Mouse (Mus musculus) ES-CJ7 (cell line): ENCODE data around the gene Asb14.

Source experiments
- DNase-seq: peaks from one replicate; pipeline ENCODE4 v3.0.0; 2011; ENCODE audit warnings: low read depth, low spot score

Asb14 gene

GRCm38 (mm10) chr14:26960518-26960917 lies 66.2 kb downstream of the Asb14 start:
- DNase-seq: no peak
